Mouse (Mus musculus) myocyte (in vitro differentiated cells): Measurements from ENCODE around the gene Lim2.

Experiments used
- CEBPB ChIP-seq: IDR thresholded peaks from 2 replicates; pipeline ENCODE4 v1.6.1; 2011; ENCODE audit warnings: mild to moderate bottlenecking, moderate library complexity; ENCODE audit not compliant: poor library complexity, insufficient read depth, severe bottlenecking
- E2F4 ChIP-seq: IDR thresholded peaks from one replicate; pipeline ENCODE4 v1.6.1; 2011; ENCODE audit warnings: mild to moderate bottlenecking, control low read depth, moderate library complexity; ENCODE audit not compliant: insufficient read depth
- MAX ChIP-seq: IDR thresholded peaks from one replicate; pipeline ENCODE4 v1.6.1; 2011; ENCODE audit warnings: low read depth, mild to moderate bottlenecking, control low read depth
- MYOD1 ChIP-seq, 3 experiments: IDR thresholded peaks; one replicate each; pipeline ENCODE4 v1.6.1; 2011; ENCODE audit warnings: control low read depth in 2 of 3, low read depth in 2 of 3, mild to moderate bottlenecking in 2 of 3, moderate library complexity in 1 of 3; ENCODE audit not compliant: insufficient read length in 2 of 3, control insufficient read depth in 1 of 3
- MYOG ChIP-seq, 3 experiments: IDR thresholded peaks; one replicate each; pipeline ENCODE4 v1.6.1; 2011; ENCODE audit warnings: control low read depth in 2 of 3, low read depth in 2 of 3, mild to moderate bottlenecking in 2 of 3; ENCODE audit not compliant: insufficient read length in 2 of 3, control insufficient read depth in 1 of 3, insufficient read depth in 1 of 3
- POLR2A ChIP-seq: IDR thresholded peaks from one replicate; pipeline ENCODE4 v1.6.1; 2011; ENCODE audit warnings: low read depth, mild to moderate bottlenecking, control low read depth, moderate library complexity; ENCODE audit not compliant: insufficient read length
- POLR2AphosphoS2 ChIP-seq: IDR thresholded peaks from one replicate; pipeline ENCODE4 v1.6.1; 2011; ENCODE audit warnings: low read depth, control low read depth; ENCODE audit not compliant: insufficient read length
- REST ChIP-seq: IDR thresholded peaks from one replicate; pipeline ENCODE4 v1.6.1; 2011; ENCODE audit warnings: mild to moderate bottlenecking, control low read depth, moderate library complexity; ENCODE audit not compliant: insufficient read depth, insufficient read length
- SRF ChIP-seq: IDR thresholded peaks from one replicate; pipeline ENCODE4 v1.6.1; 2011; ENCODE audit warnings: low read depth; ENCODE audit not compliant: control insufficient read depth, insufficient read length
- TCF12 ChIP-seq: IDR thresholded peaks from one replicate; pipeline ENCODE4 v1.6.1; 2011; ENCODE audit warnings: mild to moderate bottlenecking, control low read depth; ENCODE audit not compliant: poor library complexity, insufficient read depth, severe bottlenecking
- TCF3 ChIP-seq: IDR thresholded peaks from one replicate; pipeline ENCODE4 v1.6.1; 2011; ENCODE audit warnings: low read depth, control low read depth; ENCODE audit not compliant: insufficient read length
- USF1 ChIP-seq: IDR thresholded peaks from one replicate; pipeline ENCODE4 v1.6.1; 2011; ENCODE audit warnings: low read depth, mild to moderate bottlenecking, control low read depth, moderate library complexity

DNA sequence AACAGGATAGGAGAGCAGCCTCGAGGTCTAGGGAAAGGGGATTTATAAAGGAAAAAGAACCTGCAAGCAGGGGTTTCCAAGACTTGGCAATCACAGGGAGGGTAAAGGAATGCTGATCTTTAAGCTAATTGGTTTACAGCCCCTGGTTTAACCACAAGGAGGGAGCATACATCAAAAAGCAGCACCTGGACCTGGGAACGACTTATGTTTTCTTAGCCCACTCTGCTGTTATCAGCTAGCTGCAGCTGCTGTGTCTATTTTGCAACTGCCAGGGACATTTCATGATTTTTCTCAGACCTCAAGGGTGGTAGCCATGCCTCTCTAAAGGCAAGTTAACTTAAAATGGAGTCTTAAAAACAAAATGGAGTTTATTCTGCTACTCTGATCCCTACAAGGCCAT is 24.8 kb upstream of the Lim2 start:
- TF ChIP-seq MYOD1 (IDR thresholded peaks at IDR 0.05; ENCODE audit: control insufficient read depth in 1 of 3, insufficient read length in 2 of 3, low read depth in 2 of 3) = no peak
- TF ChIP-seq E2F4 = no peak
- no peak for TF ChIP-seq POLR2A
- no peak for TF ChIP-seq MAX
- TF ChIP-seq TCF12 = no peak
- no peak for TF ChIP-seq POLR2AphosphoS2
- TF ChIP-seq USF1 = no peak
- TF ChIP-seq MYOG (IDR thresholded peaks at IDR 0.05; ENCODE audit: control insufficient read depth in 1 of 3, insufficient read depth in 1 of 3, insufficient read length in 2 of 3, low read depth in 2 of 3) = no peak
- TF ChIP-seq CEBPB = no peak
- TF ChIP-seq SRF = no peak
- no peak for TF ChIP-seq REST
- no peak for TF ChIP-seq TCF3
